Mouse (Mus musculus) megakaryocyte progenitor cell, adult 5-6 weeks (primary cell): ENCODE results near the gene Nfil3. TPM values are rescaled to one million over a fixed set of nuclear protein-coding genes. Genes with fewer than 3 reads are reported as not detected.
A peak's percentile ranks its signal among the peaks of the same experiment; 100 is the strongest.

Source experiments
- ATAC-seq: replicated peaks from 2 replicates; pipeline ENCODE4 v1.8.0; 2016; ENCODE audit warnings: mild to moderate bottlenecking, moderate TSS enrichment, inconsistent platforms; ENCODE audit not compliant: poor library complexity
- total RNA-seq, 2 experiments: library from RNA; stranded (forward) in 1 of 2; stranded (reverse) in 1 of 2; fragments of 157-497, 149-512 nt in 1 of 2; fragments of 200-1000 nt in 1 of 2; gene quantifications; 2 replicates each; pipeline versions ENCODE4 v1.2.3 to v1.2.4; 2015 to 2017

Nfil3 gene
- total RNA-seq, 2 experiments from 2014 or later: 10.0 to 16.7 TPM

GRCm38 (mm10) chr13:52985508-52986214, 4.8 kb upstream of the Nfil3 start:
- peak; percentile 38 for ATAC-seq

- peak; percentile 55 for ATAC-seq
Observed at GRCm38 (mm10) chr13:52982703-52983102, 1.8 kb upstream of the Nfil3 start.

GRCm38 (mm10) chr13:52981441-52982281, 788 bp upstream of the Nfil3 start:
- ATAC-seq: peak; percentile 4; the same call in 1 of the 2 replicates

GRCm38 (mm10) chr13:52980211-52980950, 492 bp downstream of the Nfil3 start:
- ATAC-seq: 0 out of 2 replicates have a peak, but pooled peaks have one; percentile 8

- no peak for ATAC-seq
Observed at GRCm38 (mm10) chr13:52979331-52980051, 1.4 kb downstream of the Nfil3 start.

- ATAC-seq: no peak
Observed at GRCm38 (mm10) chr13:52978321-52978981, 2.4 kb downstream of the Nfil3 start.

GRCm38 (mm10) chr13:52977757-52978156, 3.1 kb downstream of the Nfil3 start:
- ATAC-seq: no peak

- ATAC-seq: no peak
Observed at GRCm38 (mm10) chr13:52977221-52977609, 3.7 kb downstream of the Nfil3 start.

- peak; percentile 62 for ATAC-seq
Observed at GRCm38 (mm10) chr13:52976510-52977220, 4.2 kb downstream of the Nfil3 start.

- no peak for ATAC-seq
Observed at GRCm38 (mm10) chr13:52976130-52976509, 4.8 kb downstream of the Nfil3 start.

- no peak for ATAC-seq
Observed at GRCm38 (mm10) chr13:52974676-52975075, 6.2 kb downstream of the Nfil3 start.

- no peak for ATAC-seq
Observed at GRCm38 (mm10) chr13:52973427-52973826, 7.4 kb downstream of the Nfil3 start.

- no peak for ATAC-seq
Observed at GRCm38 (mm10) chr13:52972626-52973025, 8.2 kb downstream of the Nfil3 start.

- no peak for ATAC-seq
Observed at GRCm38 (mm10) chr13:52970876-52971275, 10.0 kb downstream of the Nfil3 start.

- ATAC-seq: no peak
Observed at GRCm38 (mm10) chr13:52962922-52963321, 18.0 kb downstream of the Nfil3 start.

GRCm38 (mm10) chr13:52962361-52962760, 18.5 kb downstream of the Nfil3 start:
- ATAC-seq: no peak

- ATAC-seq: no peak
Observed at GRCm38 (mm10) chr13:52953779-52954553, 26.9 kb downstream of the Nfil3 start.

GRCm38 (mm10) chr13:52949211-52949610, 31.7 kb downstream of the Nfil3 start:
- ATAC-seq: no peak

- ATAC-seq: no peak
Observed at GRCm38 (mm10) chr13:52947545-52947944, 33.3 kb downstream of the Nfil3 start.
